Comparison of ENCODE assay signal across 18 mouse cellular contexts in genomic region chr15:80199556-80199955, GRCm38 (mm10). TPM values are rescaled to one million over a fixed set of nuclear protein-coding genes. Genes with fewer than 3 reads are reported as not detected.
"Had no signal": no experiment of that assay in that cellular context is flagged by ENCODE, and none has a peak within 500 bp of the region (broad histone marks: within the 10 kb centered on the region; RNA-seq: fewer than 3 reads in every experiment).

No protein-coding gene starts in this region.

- DNase-seq: left cerebral cortex, postnatal 4 days; liver; liver, embryonic 13.5 days; liver, postnatal 0 days; lung, adult 18-20 months; lung, adult 2 months; lung, embryonic 14.5 days; lung, postnatal 10 days; lung, postnatal 14 days; lung, postnatal 36 days; lung, postnatal 4 days; midbrain, embryonic 14.5 days had no signal

RNA-seq across cellular contexts. Expression of gene Mgat3, which starts 26.0 kb away (rescaled TPM):
- total RNA-seq: megakaryocyte progenitor cell, adult 5-6 weeks; megakaryocyte, adult 5-6 weeks; megakaryocyte-erythroid progenitor cell, adult 5-6 weeks; monocyte, adult 5-6 weeks had no signal

RNA-seq across cellular contexts. Expression of gene AC140267.1, which starts 36.1 kb away (rescaled TPM):
- total RNA-seq: liver, adult 2 months; midbrain, postnatal 0 days; monocyte, adult 5-6 weeks had no signal
